ENCODE assay signal across 13 mouse cellular contexts in the genomic region with DNA sequence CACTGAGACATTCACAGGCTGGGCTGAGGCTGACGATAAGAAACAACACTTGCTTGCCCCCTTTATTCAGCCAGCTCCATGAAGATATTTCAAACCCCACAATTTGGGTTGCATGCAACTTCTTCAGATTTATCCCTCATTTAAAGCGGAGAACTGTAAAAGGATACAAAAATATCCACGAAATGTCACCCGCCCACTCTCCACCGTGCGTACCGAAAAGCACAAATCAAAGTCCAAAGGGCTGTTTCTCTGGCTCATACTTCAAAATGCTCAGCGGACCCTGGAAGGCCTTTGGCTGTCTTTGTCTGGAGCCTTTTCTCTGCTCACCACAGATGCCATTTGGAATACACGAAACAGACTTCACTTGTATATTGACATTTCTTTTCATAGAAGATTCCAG. TPM values are rescaled to one million over a fixed set of nuclear protein-coding genes. Genes with fewer than 3 reads are reported as not detected.
DNase-seq lines count a peak whose midpoint lies in the region; ATAC-seq and TF ChIP-seq lines count a peak whose summit lies in the region.
"Had no signal": no experiment of that assay in that cellular context is flagged by ENCODE, and none has a peak within 500 bp of the region (broad histone marks: within the 10 kb centered on the region; RNA-seq: fewer than 3 reads in every experiment).

No protein-coding gene starts in this region.

- no peak for ATAC-seq in forebrain, embryonic 11.5 days (replicated peaks; ENCODE audit: low FRiP score)
- ATAC-seq: forebrain, embryonic 13.5 days had no signal

- H3K4me2 ChIP-seq in forebrain, embryonic 11.5 days (ENCODE audit: low read depth, low read length, severe bottlenecking), result no peak overlapping the region
- H3K4me2 ChIP-seq: forebrain, embryonic 13.5 days; heart, embryonic 15.5 days; lung, embryonic 14.5 days had no signal

- intact Hi-C loops in gastrocnemius, adult 2 months (cut with DNase I), result no loop called here
- intact Hi-C loops in heart, postnatal 36 days (cut with DNase I), result no loop called here

- no peaks in the 10 kb centered on the region for H3K36me3 ChIP-seq in forebrain, embryonic 11.5 days (ENCODE audit: control insufficient read depth, insufficient read depth, low read length)
- H3K36me3 ChIP-seq: heart, embryonic 15.5 days; limb, embryonic 12.5 days had no signal

- H3K9ac ChIP-seq in forebrain, embryonic 11.5 days (ENCODE audit: low read length), result no peak overlapping the region
- H3K9ac ChIP-seq: forebrain, embryonic 13.5 days; heart, embryonic 15.5 days; limb, embryonic 12.5 days; lung, embryonic 14.5 days had no signal

- no peak for DNase-seq in gastrocnemius, adult 2 months
- no peak for DNase-seq in gastrocnemius, postnatal 10 days
- DNase-seq in Muller cell, postnatal 12 days (ENCODE audit: inconsistent ontology term), result peak; percentile 35
- peak; percentile 75 for DNase-seq in kidney, adult 11 months
- peak; percentile 76 to 83 for DNase-seq in kidney, postnatal 36 days
- DNase-seq in heart, postnatal 36 days, result no peak
- no peak for DNase-seq in forebrain, embryonic 11.5 days (ENCODE audit: low spot score)
- no peak for DNase-seq in adrenal gland, postnatal 14 days
- DNase-seq: gastrocnemius, postnatal 36 days; lung, embryonic 14.5 days had no signal

- H3K27ac ChIP-seq in gastrocnemius, adult 2 months, result peak overlapping the region; percentile 6; the same call in 1 of the 2 replicates
- H3K27ac ChIP-seq in forebrain, embryonic 11.5 days (ENCODE audit: low read depth, low read length), result no peak overlapping the region
- H3K27ac ChIP-seq: forebrain, embryonic 13.5 days; heart, embryonic 15.5 days had no signal

- 65% methylated on average over 9 of the region's 9 CpGs for WGBS in forebrain, embryonic 11.5 days

- no peaks in the 10 kb centered on the region for H3K4me1 ChIP-seq in forebrain, embryonic 11.5 days (replicated peaks; ENCODE audit: control insufficient read depth, insufficient read depth, low read length)

- H3K27me3 ChIP-seq in forebrain, embryonic 11.5 days (ENCODE audit: control insufficient read depth, insufficient read depth, low read length), result no peaks in the 10 kb centered on the region
- H3K27me3 ChIP-seq: forebrain, embryonic 13.5 days; heart, embryonic 15.5 days; limb, embryonic 12.5 days had no signal

- H3K9me3 ChIP-seq in forebrain, embryonic 11.5 days (ENCODE audit: control insufficient read depth, low read length), result no peaks in the 10 kb centered on the region
- H3K9me3 ChIP-seq: forebrain, embryonic 13.5 days; heart, embryonic 15.5 days; limb, embryonic 12.5 days had no signal

- no peak overlapping the region for H3K4me3 ChIP-seq in gastrocnemius, adult 2 months
- H3K4me3 ChIP-seq in forebrain, embryonic 11.5 days (ENCODE audit: low read depth, low read length), result no peak overlapping the region
- H3K4me3 ChIP-seq: forebrain, embryonic 13.5 days; heart, embryonic 15.5 days; limb, embryonic 12.5 days had no signal

- TF ChIP-seq CTCF in gastrocnemius, adult 2 months (IDR thresholded peaks at IDR 0.05), result no peak

RNA-seq across cellular contexts. Expression of a gene that starts 42.8 kb away (rescaled TPM):
- 10 to 100 TPM in 1 of 2 experiments, 1 to 10 TPM in 1; 9.8 to 10.3 TPM for total RNA-seq in gastrocnemius, adult 2 months (2021)
- total RNA-seq in gastrocnemius, postnatal 10 days (2021), result 10 to 100 TPM; 15.5 to 17.5 TPM
- 10 to 100 TPM; 20.8 to 22.4 TPM for total RNA-seq in heart, postnatal 36 days (2021)
- 26.0 and 27.1 TPM in 2 replicates for polyA plus RNA-seq in forebrain, embryonic 11.5 days (2014; fragmentation: Nextera tagmentation; extraction: Ambion mirVana)
- 15.5 and 17.8 TPM in 2 replicates for total RNA-seq in adrenal gland, postnatal 14 days (2021)

Comparison
In these comparisons a context has a peak if more than half of its experiments do, and no peak if none do; other contexts are left out.
1. DNase-seq: peak in Muller cell, postnatal 12 days (single experiment), kidney, adult 11 months (single experiment) and kidney, postnatal 36 days (2 of 2); none in gastrocnemius, adult 2 months (single experiment), gastrocnemius, postnatal 10 days (single experiment), heart, postnatal 36 days (0 of 2), forebrain, embryonic 11.5 days (single experiment) and adrenal gland, postnatal 14 days (single experiment).